Mouse (Mus musculus): ENCODE measurements around the gene Defa25. TPM values are rescaled to one million over a fixed set of nuclear protein-coding genes. Genes with fewer than 3 reads are reported as not detected.

Defa25 gene
- not detected in 2 replicates for polyA plus RNA-seq (2012; rRNA removed)

GRCm38 (mm10) chr8:21084142-21084541 lies at the start of gene Defa25:
Gene Defa25 (plus strand): TSS chr8:21084442.

GRCm38 (mm10) chr8:21054747-21055146 lies 29.5 kb upstream of the Defa25 start, which contains the start of gene Defa23:
Gene Defa23 (plus strand): TSS chr8:21055047.

DNA sequence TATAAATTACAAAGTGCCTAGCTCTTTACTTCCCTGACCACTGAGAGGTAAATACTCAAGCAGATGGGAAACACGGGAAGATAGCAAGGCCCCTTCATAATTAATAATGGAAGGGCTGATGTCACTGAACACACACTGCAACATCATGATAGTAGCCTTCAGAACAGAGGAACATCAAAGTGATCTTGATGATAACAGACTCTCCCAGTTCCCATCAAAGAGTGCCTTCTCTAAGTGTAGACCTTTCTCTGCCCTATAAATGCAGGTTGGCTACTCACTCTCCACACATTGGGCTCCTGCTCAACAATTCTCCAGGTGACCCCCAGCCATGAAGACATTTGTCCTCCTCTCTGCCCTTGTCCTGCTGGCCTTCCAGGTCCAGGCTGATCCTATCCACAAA lies 19.5 kb upstream of the Defa25 start, which contains the start of gene Defa35:
TSS of gene Defa35 (plus strand) at position 301 of the 400 bp plus-strand sequence.

DNA sequence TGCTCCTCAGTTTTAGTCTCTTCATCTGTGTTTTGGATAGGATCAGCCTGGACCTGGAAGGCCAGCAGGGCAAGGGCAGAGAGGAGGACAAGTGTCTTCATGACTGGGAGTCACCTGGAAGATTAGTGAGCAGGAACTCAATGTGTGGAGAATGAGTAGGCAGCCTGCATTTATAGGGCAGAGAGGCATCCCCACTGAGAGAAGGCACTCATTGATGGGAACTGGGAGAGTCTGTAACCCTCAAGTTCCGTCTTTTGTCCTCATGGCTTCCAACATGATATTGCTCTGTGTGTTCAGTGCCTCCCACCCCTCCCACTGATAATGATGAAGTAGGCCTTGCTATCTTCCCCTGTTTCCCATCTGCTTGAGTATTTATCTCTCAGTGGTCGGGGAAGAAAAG lies 11.7 kb downstream of the Defa25 start, which contains the start of gene Gm14851:
TSS of gene Gm14851 (minus strand) at position 101 of the 400 bp plus-strand sequence.

DNA sequence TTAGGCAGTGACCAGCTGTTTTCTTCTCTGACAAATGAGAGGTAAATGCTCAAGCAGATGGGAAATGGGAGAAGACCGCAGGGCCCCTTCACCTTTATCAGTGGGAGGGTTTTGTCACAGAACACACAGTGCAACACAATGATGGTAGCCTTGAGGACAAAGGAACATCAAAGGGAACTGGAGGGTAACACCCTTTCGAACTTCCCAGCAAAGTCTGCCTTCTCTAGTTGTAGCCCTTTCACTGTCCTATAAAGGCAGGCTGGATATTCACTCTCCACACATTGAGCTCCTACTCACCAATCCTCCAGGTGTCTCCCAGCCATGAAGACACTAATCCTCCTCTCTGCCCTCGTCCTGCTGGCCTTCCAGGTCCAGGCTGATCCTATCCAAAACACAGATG lies 50.1 kb downstream of the Defa25 start, which contains the start of gene Defa30:
TSS of gene Defa30 (plus strand) at position 301 of the 400 bp plus-strand sequence.

Other genes starting within 250 kb of the Defa25 start
- gene Defb33, start 191.8 kb upstream of the Defa25 start, polyA plus RNA-seq (2012; rRNA removed): not detected in 2 replicates
- not detected in 2 replicates for gene Gm15056, start 181.8 kb upstream of the Defa25 start, polyA plus RNA-seq (2012; rRNA removed)
- not detected in 2 replicates for gene Gm6040, start 162.4 kb upstream of the Defa25 start, polyA plus RNA-seq (2012; rRNA removed)
- gene AY761185, start 139.7 kb upstream of the Defa25 start, polyA plus RNA-seq (2012; rRNA removed): not detected in 2 replicates
- gene Defa21, start 58.9 kb upstream of the Defa25 start, polyA plus RNA-seq (2012; rRNA removed): not detected in 2 replicates
- not detected in 2 replicates for gene Defa23, start 29.4 kb upstream of the Defa25 start, polyA plus RNA-seq (2012; rRNA removed)
- gene Defa35, start 19.4 kb upstream of the Defa25 start, polyA plus RNA-seq (2012; rRNA removed): not detected in 2 replicates
- gene Gm14851, start 11.6 kb downstream of the Defa25 start, polyA plus RNA-seq (2012; rRNA removed): not detected in 2 replicates
- gene Defa30, start 50.2 kb downstream of the Defa25 start, polyA plus RNA-seq (2012; rRNA removed): not detected in 2 replicates
- not detected in 2 replicates for gene Defa22, start 77.8 kb downstream of the Defa25 start, polyA plus RNA-seq (2012; rRNA removed)
- not detected in 2 replicates for gene Defa31, start 107.2 kb downstream of the Defa25 start, polyA plus RNA-seq (2012; rRNA removed)
- gene Gm15293, start 117.1 kb downstream of the Defa25 start, polyA plus RNA-seq (2012; rRNA removed): not detected in 2 replicates
- gene Gm15292, start 165.3 kb downstream of the Defa25 start, polyA plus RNA-seq (2012; rRNA removed): not detected in 2 replicates
- not detected in 2 replicates for gene Defa27, start 231.1 kb downstream of the Defa25 start, polyA plus RNA-seq (2012; rRNA removed)
- not detected in 2 replicates for gene Defa29, start 242.6 kb downstream of the Defa25 start, polyA plus RNA-seq (2012; rRNA removed)